Mouse (Mus musculus) stomach, embryonic 16.5 days (tissue): ENCODE data around the gene Clstn3. TPM values are rescaled to one million over a fixed set of nuclear protein-coding genes. Genes with fewer than 3 reads are reported as not detected.

Source experiments
- ATAC-seq: fragments of 200-750 bp; cut with Nextera tagmentation; 2 replicates; pipeline ENCODE4 v1.8.0; 2017; ENCODE audit warnings: moderate number of reproducible peaks, moderate TSS enrichment; ENCODE audit not compliant: insufficient read depth, low FRiP score
- H3K27ac ChIP-seq: fragments of 300-500 bp; sonication (generic); 2 replicates; pipeline ENCODE4 v1.5.1; 2014; ENCODE audit warnings: low read length
- H3K27me3 ChIP-seq: fragments of 300-500 bp; sonication (generic); 2 replicates; pipeline ENCODE4 v1.6.1; 2014; ENCODE audit warnings: low read length, control low read depth, mixed read lengths; ENCODE audit not compliant: control insufficient read depth, insufficient read depth
- H3K36me3 ChIP-seq: fragments of 300-500 bp; sonication (generic); 2 replicates; pipeline ENCODE4 v1.6.1; 2014; ENCODE audit warnings: low read length; ENCODE audit not compliant: control insufficient read depth, insufficient read depth
- H3K4me1 ChIP-seq: fragments of 300-500 bp; sonication (generic); 2 replicates; pipeline ENCODE4 v1.6.1; 2014; ENCODE audit warnings: low read length, control low read depth, mixed read lengths; ENCODE audit not compliant: control insufficient read depth, insufficient read depth
- H3K4me2 ChIP-seq: fragments of 300-500 bp; sonication (generic); 2 replicates; pipeline ENCODE4 v1.6.1; 2014; ENCODE audit warnings: low read depth, low read length, mixed read lengths
- H3K4me3 ChIP-seq: fragments of 300-500 bp; sonication (generic); replicated peaks from 2 replicates; pipeline ENCODE4 v1.5.1; 2014; ENCODE audit warnings: mild to moderate bottlenecking, low read length
- H3K9ac ChIP-seq: fragments of 300-500 bp; sonication (generic); 2 replicates; pipeline ENCODE4 v1.6.1; 2014; ENCODE audit warnings: low read length
- H3K9me3 ChIP-seq: fragments of 300-500 bp; sonication (generic); replicated peaks from 2 replicates; pipeline ENCODE4 v1.6.1; 2016; ENCODE audit warnings: low read length, control low read depth; ENCODE audit not compliant: control insufficient read depth
- WGBS: fragments of 180-500 bp; shearing (Covaris S2); extraction: QIAGEN DNeasy Blood & Tissue Kit; methylation state at CpG from one replicate; pipeline ENCODE4 v1.1.7; 2014; 5-methylcytosine and 5-hydroxymethylcytosine counted together
- polyA plus RNA-seq: library from polyadenylated mRNA; unstranded; fragments of >200 nt; fragmentation: Nextera tagmentation; extraction: Ambion mirVana; gene quantifications from 2 replicates; pipeline ENCODE4 v1.2.1, GENCODE M21; 2015

The Clstn3 gene
- polyA plus RNA-seq, 1 experiment from 2014 or later = 5.9 TPM

- no peaks in the 10 kb centered on the region for H3K36me3 ChIP-seq
- H3K4me3 ChIP-seq = no peak overlapping the region
- no peaks in the 10 kb centered on the region for H3K27me3 ChIP-seq
- H3K27ac ChIP-seq = no peak overlapping the region
- 39% methylated on average over 10 of the region's 10 CpGs for WGBS
- no peak overlapping the region for H3K4me2 ChIP-seq
- no peak overlapping the region for H3K9ac ChIP-seq
- H3K9me3 ChIP-seq = no peaks in the 10 kb centered on the region
- H3K4me1 ChIP-seq = peaks cover 4% of the 10 kb centered on the region
- no peak for ATAC-seq
Measured at GRCm38 (mm10) chr6:124499914-124500566, 35.4 kb upstream of the Clstn3 start.

GRCm38 (mm10) chr6:124496054-124496453 lies 31.5 kb upstream of the Clstn3 start:
- H3K27me3 ChIP-seq = no peaks in the 10 kb centered on the region
- no peak for ATAC-seq
- no peak overlapping the region for H3K4me3 ChIP-seq
- H3K9ac ChIP-seq = no peak overlapping the region
- WGBS = 84% methylated on average over 5 of the region's 5 CpGs
- no peaks in the 10 kb centered on the region for H3K9me3 ChIP-seq
- no peaks in the 10 kb centered on the region for H3K36me3 ChIP-seq
- no peak overlapping the region for H3K4me2 ChIP-seq
- H3K27ac ChIP-seq = no peak overlapping the region
- peaks cover 7% of the 10 kb centered on the region for H3K4me1 ChIP-seq

- Histone ChIP-seq H3K27ac (no peak overlapping the region), H3K9ac (no peak overlapping the region), H3K4me1 (0 out of 2 replicates have a peak, but pooled peaks cover 3% of the 10 kb centered on the region), H3K4me2 (no peak overlapping the region), H3K4me3 (no peak overlapping the region), H3K9me3 (no peaks in the 10 kb centered on the region), H3K36me3 (no peaks in the 10 kb centered on the region), H3K27me3 (no peaks in the 10 kb centered on the region)
- no peak for ATAC-seq
- 77% methylated on average over 5 of the region's 5 CpGs for WGBS
Measured at GRCm38 (mm10) chr6:124493886-124494285, 29.3 kb upstream of the Clstn3 start.

- no peaks in the 10 kb centered on the region for H3K27me3 ChIP-seq
- ATAC-seq = peak; percentile 93
- WGBS = 13% methylated on average over 4 of the region's 4 CpGs
- 0 out of 2 replicates have a peak, but pooled peaks cover 3% of the 10 kb centered on the region for H3K4me1 ChIP-seq
- no peaks in the 10 kb centered on the region for H3K9me3 ChIP-seq
- H3K9ac ChIP-seq = no peak within 1 kb of the TSS; the same call in 1 of the 2 replicates
- H3K4me3 ChIP-seq = no peak within 1 kb of the TSS
- H3K27ac ChIP-seq = peak within 1 kb of the TSS; percentile 31; the same call in 1 of the 2 replicates
- no peaks in the 10 kb centered on the region for H3K36me3 ChIP-seq
- H3K4me2 ChIP-seq = no peak within 1 kb of the TSS
Measured at GRCm38 (mm10) chr6:124492842-124493561, 28.4 kb upstream of the Clstn3 start, which contains the start of gene C1rl. Gene C1rl, plus strand, starts transcription at chr6:124493113.

GRCm38 (mm10) chr6:124491427-124491826 lies 26.8 kb upstream of the Clstn3 start:
- no peaks in the 10 kb centered on the region for H3K36me3 ChIP-seq
- H3K9ac ChIP-seq = no peak overlapping the region
- 77% methylated on average over 6 of the region's 6 CpGs for WGBS
- no peaks in the 10 kb centered on the region for H3K27me3 ChIP-seq
- H3K9me3 ChIP-seq = no peaks in the 10 kb centered on the region
- no peak for ATAC-seq
- no peak overlapping the region for H3K27ac ChIP-seq
- 0 out of 2 replicates have a peak, but pooled peaks cover 3% of the 10 kb centered on the region for H3K4me1 ChIP-seq
- no peak overlapping the region for H3K4me2 ChIP-seq
- no peak overlapping the region for H3K4me3 ChIP-seq

GRCm38 (mm10) chr6:124488952-124489351 lies 24.4 kb upstream of the Clstn3 start:
- H3K9ac ChIP-seq = no peak overlapping the region
- no peak overlapping the region for H3K4me2 ChIP-seq
- H3K4me3 ChIP-seq = no peak overlapping the region
- ATAC-seq = no peak
- no peaks in the 10 kb centered on the region for H3K36me3 ChIP-seq
- WGBS = 76% methylated on average over 4 of the region's 4 CpGs
- no peak overlapping the region for H3K27ac ChIP-seq
- H3K9me3 ChIP-seq = no peaks in the 10 kb centered on the region
- H3K27me3 ChIP-seq = no peaks in the 10 kb centered on the region
- 0 out of 2 replicates have a peak, but pooled peaks cover 3% of the 10 kb centered on the region for H3K4me1 ChIP-seq

GRCm38 (mm10) chr6:124487509-124487908 lies 22.9 kb upstream of the Clstn3 start:
- H3K4me1 ChIP-seq = no peaks in the 10 kb centered on the region
- no peaks in the 10 kb centered on the region for H3K36me3 ChIP-seq
- no peak for ATAC-seq
- no peak overlapping the region for H3K4me3 ChIP-seq
- no peaks in the 10 kb centered on the region for H3K27me3 ChIP-seq
- no peak overlapping the region for H3K9ac ChIP-seq
- H3K27ac ChIP-seq = no peak overlapping the region
- H3K4me2 ChIP-seq = no peak overlapping the region
- WGBS = 44% methylated on average over 2 of the region's 2 CpGs
- H3K9me3 ChIP-seq = no peaks in the 10 kb centered on the region

- Histone ChIP-seq H3K4me2 (peak overlapping the region; percentile 39), H3K9me3 (no peaks in the 10 kb centered on the region), H3K27ac (no peak overlapping the region), H3K27me3 (no peaks in the 10 kb centered on the region), H3K4me3 (peak overlapping the region; percentile 10; the same call in 1 of the 2 replicates), H3K9ac (no peak overlapping the region), H3K4me1 (no peaks in the 10 kb centered on the region), H3K36me3 (no peaks in the 10 kb centered on the region)
- 35% methylated on average over 21 of the region's 21 CpGs for WGBS
- ATAC-seq = no peak
Measured at GRCm38 (mm10) chr6:124485414-124486144, 21.0 kb upstream of the Clstn3 start.

- Histone ChIP-seq H3K4me2 (no peak overlapping the region), H3K27me3 (no peaks in the 10 kb centered on the region), H3K36me3 (no peaks in the 10 kb centered on the region), H3K9ac (no peak overlapping the region), H3K4me3 (no peak overlapping the region), H3K27ac (no peak overlapping the region), H3K4me1 (no peaks in the 10 kb centered on the region), H3K9me3 (no peaks in the 10 kb centered on the region)
- no peak for ATAC-seq
- WGBS = 71% methylated on average over 7 of the region's 7 CpGs
Measured at GRCm38 (mm10) chr6:124484851-124485250, 20.3 kb upstream of the Clstn3 start.
